In genomic region chr7:140811714-140812113, GRCm38 (mm10) we compare ENCODE assay signal across 27 mouse cellular contexts. TPM values are rescaled to one million over a fixed set of nuclear protein-coding genes. Genes with fewer than 3 reads are reported as not detected.
DNase-seq lines count a peak whose midpoint lies in the region; ATAC-seq and TF ChIP-seq lines count a peak whose summit lies in the region.
"Had no signal": no experiment of that assay in that cellular context is flagged by ENCODE, and none has a peak within 500 bp of the region (broad histone marks: within the 10 kb centered on the region; RNA-seq: fewer than 3 reads in every experiment).

No protein-coding gene starts in this region.

- peak; percentile 48; the same call in 1 of the 2 replicates for ATAC-seq in forebrain, postnatal 0 days
- ATAC-seq in forebrain, embryonic 13.5 days, result no peak
- no peak for ATAC-seq in intestine, embryonic 14.5 days (replicated peaks; ENCODE audit: low FRiP score, low TSS enrichment, low read depth)
- ATAC-seq in intestine, embryonic 16.5 days, result no peak
- ATAC-seq in midbrain, embryonic 11.5 days (ENCODE audit: low FRiP score), result no peak
- no peak for ATAC-seq in midbrain, embryonic 16.5 days
- ATAC-seq in Patski, result peak; percentile 64
- ATAC-seq: forebrain, embryonic 14.5 days had no signal

- H3K9me3 ChIP-seq in forebrain, postnatal 0 days (ENCODE audit: low read length), result no peaks in the 10 kb centered on the region
- H3K9me3 ChIP-seq in forebrain, embryonic 13.5 days (replicated peaks), result no peaks in the 10 kb centered on the region
- no peaks in the 10 kb centered on the region for H3K9me3 ChIP-seq in intestine, embryonic 14.5 days (ENCODE audit: control insufficient read depth, low read length)
- no peaks in the 10 kb centered on the region for H3K9me3 ChIP-seq in intestine, embryonic 16.5 days (ENCODE audit: control insufficient read depth, low read length)
- no peaks in the 10 kb centered on the region for H3K9me3 ChIP-seq in midbrain, embryonic 11.5 days (ENCODE audit: control insufficient read depth, low read length)
- H3K9me3 ChIP-seq in midbrain, embryonic 16.5 days (replicated peaks; ENCODE audit: control insufficient read depth, low read length, poor library complexity, severe bottlenecking), result no peaks in the 10 kb centered on the region
- H3K9me3 ChIP-seq: heart, embryonic 13.5 days; liver, embryonic 13.5 days had no signal

- H3K27me3 ChIP-seq in forebrain, postnatal 0 days (ENCODE audit: insufficient read depth, low read length), result no peaks in the 10 kb centered on the region
- H3K27me3 ChIP-seq in forebrain, embryonic 13.5 days, result no peaks in the 10 kb centered on the region
- H3K27me3 ChIP-seq in intestine, embryonic 14.5 days (replicated peaks; ENCODE audit: control insufficient read depth, insufficient read depth, low read length), result no peaks in the 10 kb centered on the region
- no peaks in the 10 kb centered on the region for H3K27me3 ChIP-seq in intestine, embryonic 16.5 days (replicated peaks; ENCODE audit: control insufficient read depth, insufficient read depth, low read length)
- no peaks in the 10 kb centered on the region for H3K27me3 ChIP-seq in midbrain, embryonic 11.5 days (ENCODE audit: control insufficient read depth, insufficient read depth, low read length)
- H3K27me3 ChIP-seq in midbrain, embryonic 16.5 days (ENCODE audit: control insufficient read depth, insufficient read depth, low read depth, low read length), result no peaks in the 10 kb centered on the region
- H3K27me3 ChIP-seq in Patski, result no peaks in the 10 kb centered on the region
- H3K27me3 ChIP-seq: heart, embryonic 13.5 days; liver, embryonic 13.5 days had no signal

- H3K9ac ChIP-seq in forebrain, postnatal 0 days, result no peak overlapping the region
- no peak overlapping the region for H3K9ac ChIP-seq in forebrain, embryonic 13.5 days
- no peak overlapping the region for H3K9ac ChIP-seq in intestine, embryonic 14.5 days (ENCODE audit: low read length)
- H3K9ac ChIP-seq in intestine, embryonic 16.5 days (ENCODE audit: low read depth, low read length), result no peak overlapping the region
- H3K9ac ChIP-seq in midbrain, embryonic 11.5 days (ENCODE audit: low read length), result no peak overlapping the region
- H3K9ac ChIP-seq in midbrain, embryonic 16.5 days (ENCODE audit: low read depth, low read length), result no peak overlapping the region
- H3K9ac ChIP-seq: heart, embryonic 13.5 days; liver, embryonic 13.5 days had no signal

- no peaks in the 10 kb centered on the region for H3K4me1 ChIP-seq in forebrain, postnatal 0 days (ENCODE audit: insufficient read depth)
- H3K4me1 ChIP-seq in forebrain, embryonic 13.5 days, result no peaks in the 10 kb centered on the region
- no peaks in the 10 kb centered on the region for H3K4me1 ChIP-seq in intestine, embryonic 14.5 days (replicated peaks; ENCODE audit: control insufficient read depth, insufficient read depth, low read length)
- H3K4me1 ChIP-seq in intestine, embryonic 16.5 days (ENCODE audit: control insufficient read depth, insufficient read depth, low read length), result no peaks in the 10 kb centered on the region
- no peaks in the 10 kb centered on the region for H3K4me1 ChIP-seq in midbrain, embryonic 11.5 days (ENCODE audit: control insufficient read depth, insufficient read depth, low read length)
- peaks cover under 1% of the 10 kb centered on the region; the same call in 1 of the 2 replicates for H3K4me1 ChIP-seq in midbrain, embryonic 16.5 days (ENCODE audit: control insufficient read depth, insufficient read depth, low read length)
- H3K4me1 ChIP-seq: heart, embryonic 13.5 days; liver, embryonic 13.5 days had no signal

- CTCF ChIA-PET in Patski (lab: Charles Lee), result interaction anchor here (1.7 kb wide), 1 partner anchor 17 kb away, joined by 5 read pairs; no protein-coding TSS in a partner anchor

- 78% methylated on average over 13 of the region's 13 CpGs for WGBS in forebrain, postnatal 0 days
- 87% methylated on average over 13 of the region's 13 CpGs for WGBS in forebrain, embryonic 13.5 days
- WGBS in intestine, embryonic 14.5 days, result 91% methylated on average over 13 of the region's 13 CpGs
- WGBS in intestine, embryonic 16.5 days, result 89% methylated on average over 13 of the region's 13 CpGs
- WGBS in midbrain, embryonic 11.5 days, result 76% methylated on average over 13 of the region's 13 CpGs
- WGBS in midbrain, embryonic 16.5 days, result 73% methylated on average over 13 of the region's 13 CpGs

- POLR2A ChIA-PET in Patski (lab: Charles Lee), result no interaction called here

- peak; percentile 9 for DNase-seq in forebrain, postnatal 0 days
- DNase-seq in intestine, embryonic 14.5 days (ENCODE audit: low spot score), result peak; percentile 42
- DNase-seq in midbrain, embryonic 11.5 days (ENCODE audit: low spot score, missing footprints), result peak; percentile 64
- no peak for DNase-seq in Patski (ENCODE audit: low read depth, low spot score)
- DNase-seq in thymus, postnatal 0 days (ENCODE audit: low spot score), result no peak
- DNase-seq: adrenal gland, postnatal 10 days; cerebellum, adult 2 months; gastrocnemius, postnatal 14 days; heart, adult 18-20 months; heart, postnatal 14 days; kidney, adult 2 months; liver, embryonic 13.5 days; lung, adult 2 months; lung, postnatal 14 days; thymus, postnatal 25 days had no signal

- H3K4me2 ChIP-seq in forebrain, postnatal 0 days (ENCODE audit: low read depth), result no peak overlapping the region
- H3K4me2 ChIP-seq in forebrain, embryonic 13.5 days, result no peak overlapping the region
- no peak overlapping the region for H3K4me2 ChIP-seq in intestine, embryonic 14.5 days (ENCODE audit: low read length)
- no peak overlapping the region for H3K4me2 ChIP-seq in intestine, embryonic 16.5 days (ENCODE audit: low read depth, low read length)
- no peak overlapping the region for H3K4me2 ChIP-seq in midbrain, embryonic 11.5 days
- H3K4me2 ChIP-seq in midbrain, embryonic 16.5 days (ENCODE audit: low read length), result no peak overlapping the region
- H3K4me2 ChIP-seq: heart, embryonic 13.5 days; liver, embryonic 13.5 days had no signal

- H3K27ac ChIP-seq in forebrain, postnatal 0 days (ENCODE audit: low read depth, low read length), result no peak overlapping the region
- H3K27ac ChIP-seq in forebrain, embryonic 13.5 days, result no peak overlapping the region
- H3K27ac ChIP-seq in intestine, embryonic 14.5 days (ENCODE audit: low read depth), result no peak overlapping the region
- H3K27ac ChIP-seq in intestine, embryonic 16.5 days (ENCODE audit: low read length), result no peak overlapping the region
- no peak overlapping the region for H3K27ac ChIP-seq in midbrain, embryonic 11.5 days (ENCODE audit: low read depth, low read length)
- H3K27ac ChIP-seq in midbrain, embryonic 16.5 days (ENCODE audit: low read length), result no peak overlapping the region
- H3K27ac ChIP-seq: heart, embryonic 13.5 days; kidney, postnatal 0 days; liver, embryonic 13.5 days had no signal

- TF ChIP-seq CTCF in forebrain, postnatal 0 days (IDR thresholded peaks at IDR 0.05; ENCODE audit: low read depth), result no peak
- no peak for TF ChIP-seq CTCF in Patski (IDR thresholded peaks at IDR 0.05)

- in situ Hi-C loops in Patski (cut with MboI; ENCODE audit: low pct_unique_long_range_greater_than_20kb), result no loop called here

- no peak overlapping the region for H3K4me3 ChIP-seq in forebrain, postnatal 0 days (ENCODE audit: low read depth, low read length)
- no peak overlapping the region for H3K4me3 ChIP-seq in forebrain, embryonic 13.5 days
- no peak overlapping the region for H3K4me3 ChIP-seq in intestine, embryonic 14.5 days (ENCODE audit: low read depth, low read length)
- H3K4me3 ChIP-seq in intestine, embryonic 16.5 days (ENCODE audit: low read length), result no peak overlapping the region
- H3K4me3 ChIP-seq in midbrain, embryonic 11.5 days (ENCODE audit: low read depth, low read length), result no peak overlapping the region
- H3K4me3 ChIP-seq in midbrain, embryonic 16.5 days (ENCODE audit: low read depth, low read length), result no peak overlapping the region
- H3K4me3 ChIP-seq: heart, embryonic 13.5 days; liver, embryonic 13.5 days had no signal

- H3K36me3 ChIP-seq in forebrain, postnatal 0 days (ENCODE audit: insufficient read depth), result peaks cover 17% of the 10 kb centered on the region
- peaks cover 29% of the 10 kb centered on the region for H3K36me3 ChIP-seq in forebrain, embryonic 13.5 days (ENCODE audit: poor library complexity, severe bottlenecking)
- peaks cover 6% of the 10 kb centered on the region; the same call in 1 of the 2 replicates for H3K36me3 ChIP-seq in intestine, embryonic 14.5 days (ENCODE audit: control insufficient read depth, insufficient read depth, low read length)
- H3K36me3 ChIP-seq in intestine, embryonic 16.5 days (ENCODE audit: control insufficient read depth, insufficient read depth, low read length), result no peaks in the 10 kb centered on the region
- H3K36me3 ChIP-seq in midbrain, embryonic 11.5 days (ENCODE audit: control insufficient read depth, insufficient read depth, low read length), result peaks cover 2% of the 10 kb centered on the region; the same call in 1 of the 2 replicates
- peaks cover 19% of the 10 kb centered on the region for H3K36me3 ChIP-seq in midbrain, embryonic 16.5 days (ENCODE audit: control insufficient read depth, insufficient read depth, low read length)
- H3K36me3 ChIP-seq: liver, embryonic 13.5 days had no signal

RNA-seq across cellular contexts. Expression of gene Zfp941, which starts 10.3 kb away (rescaled TPM):
- total RNA-seq in forebrain, postnatal 0 days (2014; rRNA removed), result 19.8 and 32.1 TPM in 2 replicates
- polyA plus RNA-seq in forebrain, postnatal 0 days (2015; fragmentation: Nextera tagmentation; extraction: Ambion mirVana), result 8.3 and 15.6 TPM in 2 replicates
- 8.7 and 10.6 TPM in 2 replicates for polyA plus RNA-seq in forebrain, embryonic 13.5 days (2015; fragmentation: Nextera tagmentation; extraction: Ambion mirVana)
- 2.8 and 3.0 TPM in 2 replicates for polyA plus RNA-seq in intestine, embryonic 14.5 days (2014; fragmentation: Nextera tagmentation; extraction: Ambion mirVana)
- 0.95 and 1.1 TPM in 2 replicates for polyA plus RNA-seq in intestine, embryonic 16.5 days (2015; fragmentation: Nextera tagmentation; extraction: Ambion mirVana)
- polyA plus RNA-seq in midbrain, embryonic 11.5 days (2014; fragmentation: Nextera tagmentation; extraction: Ambion mirVana), result 5.4 and 7.1 TPM in 2 replicates
- polyA plus RNA-seq in midbrain, embryonic 16.5 days (2015; fragmentation: Nextera tagmentation; extraction: Ambion mirVana), result 37.0 and 38.4 TPM in 2 replicates
- not detected for polyA plus RNA-seq in Patski (2021)
- 0.49 and 0.57 TPM in 2 replicates for polyA plus RNA-seq in thymus, postnatal 0 days (2015; fragmentation: Nextera tagmentation; extraction: Ambion mirVana)
- total RNA-seq: gastrocnemius, postnatal 14 days had no signal

RNA-seq across cellular contexts. Expression of gene Urah, which starts 23.1 kb away (rescaled TPM):
- total RNA-seq in forebrain, postnatal 0 days (2014; rRNA removed), result not detected in 2 replicates
- polyA plus RNA-seq in forebrain, postnatal 0 days (2015; fragmentation: Nextera tagmentation; extraction: Ambion mirVana), result 0.48 and 0.64 TPM in 2 replicates
- not detected in 2 replicates for polyA plus RNA-seq in forebrain, embryonic 13.5 days (2015; fragmentation: Nextera tagmentation; extraction: Ambion mirVana)
- polyA plus RNA-seq in intestine, embryonic 14.5 days (2014; fragmentation: Nextera tagmentation; extraction: Ambion mirVana), result 1.3 and 3.2 TPM in 2 replicates
- polyA plus RNA-seq in intestine, embryonic 16.5 days (2015; fragmentation: Nextera tagmentation; extraction: Ambion mirVana), result 6.1 and 7.5 TPM in 2 replicates
- not detected in 2 replicates for polyA plus RNA-seq in midbrain, embryonic 11.5 days (2014; fragmentation: Nextera tagmentation; extraction: Ambion mirVana)
- not detected in 2 replicates for polyA plus RNA-seq in midbrain, embryonic 16.5 days (2015; fragmentation: Nextera tagmentation; extraction: Ambion mirVana)
- 0.18 TPM for polyA plus RNA-seq in Patski (2021)
- 3.6 and 4.0 TPM in 2 replicates for polyA plus RNA-seq in thymus, postnatal 0 days (2015; fragmentation: Nextera tagmentation; extraction: Ambion mirVana)
- total RNA-seq: gastrocnemius, postnatal 14 days; heart, postnatal 14 days; megakaryocyte, adult 5-6 weeks had no signal

RNA-seq across cellular contexts. Expression of gene Syce1, which starts 24.1 kb away (rescaled TPM):
- not detected in 2 replicates for total RNA-seq in forebrain, postnatal 0 days (2014; rRNA removed)
- polyA plus RNA-seq in forebrain, postnatal 0 days (2015; fragmentation: Nextera tagmentation; extraction: Ambion mirVana), result 0.30 TPM in 1 of 2 replicates, not detected in the other
- 0.28 TPM in 1 of 2 replicates, not detected in the other for polyA plus RNA-seq in forebrain, embryonic 13.5 days (2015; fragmentation: Nextera tagmentation; extraction: Ambion mirVana)
- 0.30 and 0.45 TPM in 2 replicates for polyA plus RNA-seq in intestine, embryonic 14.5 days (2014; fragmentation: Nextera tagmentation; extraction: Ambion mirVana)
- 0.18 and 0.38 TPM in 2 replicates for polyA plus RNA-seq in intestine, embryonic 16.5 days (2015; fragmentation: Nextera tagmentation; extraction: Ambion mirVana)
- 0.12 TPM in 1 of 2 replicates, not detected in the other for polyA plus RNA-seq in midbrain, embryonic 11.5 days (2014; fragmentation: Nextera tagmentation; extraction: Ambion mirVana)
- polyA plus RNA-seq in midbrain, embryonic 16.5 days (2015; fragmentation: Nextera tagmentation; extraction: Ambion mirVana), result 0.34 and 0.36 TPM in 2 replicates
- not detected for polyA plus RNA-seq in Patski (2021)
- 0.61 and 0.84 TPM in 2 replicates for polyA plus RNA-seq in thymus, postnatal 0 days (2015; fragmentation: Nextera tagmentation; extraction: Ambion mirVana)
- total RNA-seq: adrenal gland, postnatal 10 days; gastrocnemius, postnatal 14 days; heart, adult 18-20 months; heart, postnatal 14 days; layer of hippocampus, adult 18-20 months had no signal
- polyA plus RNA-seq: kidney, postnatal 0 days had no signal

RNA-seq across cellular contexts. Expression of gene Scgb1c1, which starts 33.6 kb away (rescaled TPM):
- total RNA-seq in forebrain, postnatal 0 days (2014; rRNA removed), result not detected in 2 replicates
- 0.48 TPM in 1 of 2 replicates, not detected in the other for polyA plus RNA-seq in forebrain, postnatal 0 days (2015; fragmentation: Nextera tagmentation; extraction: Ambion mirVana)
- polyA plus RNA-seq in forebrain, embryonic 13.5 days (2015; fragmentation: Nextera tagmentation; extraction: Ambion mirVana), result not detected in 2 replicates
- not detected in 2 replicates for polyA plus RNA-seq in intestine, embryonic 14.5 days (2014; fragmentation: Nextera tagmentation; extraction: Ambion mirVana)
- polyA plus RNA-seq in intestine, embryonic 16.5 days (2015; fragmentation: Nextera tagmentation; extraction: Ambion mirVana), result not detected in 2 replicates
- polyA plus RNA-seq in midbrain, embryonic 11.5 days (2014; fragmentation: Nextera tagmentation; extraction: Ambion mirVana), result not detected in 2 replicates
- not detected in 2 replicates for polyA plus RNA-seq in midbrain, embryonic 16.5 days (2015; fragmentation: Nextera tagmentation; extraction: Ambion mirVana)
- 0.23 TPM for polyA plus RNA-seq in Patski (2021)
- polyA plus RNA-seq in thymus, postnatal 0 days (2015; fragmentation: Nextera tagmentation; extraction: Ambion mirVana), result 2.0 and 2.2 TPM in 2 replicates
- total RNA-seq: gastrocnemius, postnatal 14 days; layer of hippocampus, adult 18-20 months; left cerebral cortex, postnatal 10 days; megakaryocyte, adult 5-6 weeks had no signal
- polyA plus RNA-seq: cerebellum, adult 2 months; forebrain, embryonic 14.5 days; heart, embryonic 13.5 days; kidney, postnatal 0 days; limb, embryonic 14.5 days; liver, embryonic 13.5 days; stomach, embryonic 14.5 days had no signal

RNA-seq across cellular contexts. Expression of gene Odf3, which starts 35.9 kb away (rescaled TPM):
- total RNA-seq in forebrain, postnatal 0 days (2014; rRNA removed), result not detected in 2 replicates
- polyA plus RNA-seq in forebrain, postnatal 0 days (2015; fragmentation: Nextera tagmentation; extraction: Ambion mirVana), result 0.10 and 0.13 TPM in 2 replicates
- polyA plus RNA-seq in forebrain, embryonic 13.5 days (2015; fragmentation: Nextera tagmentation; extraction: Ambion mirVana), result not detected in 2 replicates
- not detected in 2 replicates for polyA plus RNA-seq in intestine, embryonic 14.5 days (2014; fragmentation: Nextera tagmentation; extraction: Ambion mirVana)
- not detected in 2 replicates for polyA plus RNA-seq in intestine, embryonic 16.5 days (2015; fragmentation: Nextera tagmentation; extraction: Ambion mirVana)
- polyA plus RNA-seq in midbrain, embryonic 11.5 days (2014; fragmentation: Nextera tagmentation; extraction: Ambion mirVana), result not detected in 2 replicates
- polyA plus RNA-seq in midbrain, embryonic 16.5 days (2015; fragmentation: Nextera tagmentation; extraction: Ambion mirVana), result not detected in 2 replicates
- polyA plus RNA-seq in Patski (2021), result 0.31 TPM
- polyA plus RNA-seq in thymus, postnatal 0 days (2015; fragmentation: Nextera tagmentation; extraction: Ambion mirVana), result not detected in 2 replicates
- total RNA-seq: gastrocnemius, postnatal 14 days; heart, adult 18-20 months; heart, postnatal 14 days; layer of hippocampus, adult 18-20 months; left cerebral cortex, postnatal 10 days; megakaryocyte, adult 5-6 weeks had no signal
- polyA plus RNA-seq: embryonic facial prominence, embryonic 14.5 days; forebrain, embryonic 14.5 days; kidney, postnatal 0 days; liver, embryonic 13.5 days; stomach, embryonic 14.5 days had no signal

Comparison
In these comparisons a context has a peak if more than half of its experiments do, and no peak if none do; other contexts are left out.
1. ATAC-seq: peak in forebrain, postnatal 0 days (single experiment) and Patski (single experiment); none in forebrain, embryonic 13.5 days (single experiment), intestine, embryonic 14.5 days (single experiment), intestine, embryonic 16.5 days (single experiment), midbrain, embryonic 11.5 days (single experiment) and midbrain, embryonic 16.5 days (single experiment).
2. DNase-seq: peak in forebrain, postnatal 0 days (single experiment), intestine, embryonic 14.5 days (single experiment) and midbrain, embryonic 11.5 days (single experiment); none in Patski (single experiment) and thymus, postnatal 0 days (single experiment).